Mouse (Mus musculus): ENCODE data around the gene Fip1l1. TPM values are rescaled to one million over a fixed set of nuclear protein-coding genes. Genes with fewer than 3 reads are reported as not detected.

The Fip1l1 gene
- polyA plus RNA-seq, 1 experiment from 2014 or later: 66.4 TPM

DNA sequence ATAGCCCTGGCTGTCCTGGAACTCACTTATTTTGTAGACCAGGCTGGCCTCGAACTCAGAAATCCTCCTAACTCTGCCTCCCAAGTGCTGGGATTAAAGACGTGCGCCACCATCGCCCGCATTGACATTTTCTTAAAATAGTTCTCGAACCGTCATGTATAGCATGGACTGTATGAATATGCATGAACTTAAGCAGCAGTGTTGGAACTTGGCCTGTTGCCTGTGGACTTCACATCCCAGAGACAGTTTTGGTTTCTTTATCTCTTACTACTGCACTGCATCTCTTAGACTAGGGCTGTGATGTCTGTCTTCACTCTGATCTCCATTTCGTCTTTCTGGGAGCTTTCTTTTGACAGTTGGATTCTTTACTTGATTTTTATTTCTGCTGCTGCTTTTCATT lies 14.3 kb downstream of the Fip1l1 start:
- no peak overlapping the region for H3K4me2 ChIP-seq (ENCODE audit: low read depth, low read length)
- DNase-seq (ENCODE audit: low spot score) (no peak), ATAC-seq (ENCODE audit: low read depth) (no peak)
- WGBS: 90% methylated on average over 8 of the region's 8 CpGs
- H3K4me1 ChIP-seq (ENCODE audit: control insufficient read depth, insufficient read depth, low read length): no peaks in the 10 kb centered on the region
- no peak overlapping the region for H3K4me3 ChIP-seq (ENCODE audit: low read depth, low read length)
- peaks cover 73% of the 10 kb centered on the region for H3K36me3 ChIP-seq (ENCODE audit: control insufficient read depth, insufficient read depth, low read length)
- no peak overlapping the region for H3K9ac ChIP-seq (ENCODE audit: low read depth, low read length)
- no peak overlapping the region for H3K27ac ChIP-seq (replicated peaks; ENCODE audit: low read depth, low read length)
- no peaks in the 10 kb centered on the region for H3K9me3 ChIP-seq (ENCODE audit: control insufficient read depth, low read length)
- no peaks in the 10 kb centered on the region for H3K27me3 ChIP-seq (replicated peaks; ENCODE audit: control insufficient read depth, insufficient read depth, low read length)

DNA sequence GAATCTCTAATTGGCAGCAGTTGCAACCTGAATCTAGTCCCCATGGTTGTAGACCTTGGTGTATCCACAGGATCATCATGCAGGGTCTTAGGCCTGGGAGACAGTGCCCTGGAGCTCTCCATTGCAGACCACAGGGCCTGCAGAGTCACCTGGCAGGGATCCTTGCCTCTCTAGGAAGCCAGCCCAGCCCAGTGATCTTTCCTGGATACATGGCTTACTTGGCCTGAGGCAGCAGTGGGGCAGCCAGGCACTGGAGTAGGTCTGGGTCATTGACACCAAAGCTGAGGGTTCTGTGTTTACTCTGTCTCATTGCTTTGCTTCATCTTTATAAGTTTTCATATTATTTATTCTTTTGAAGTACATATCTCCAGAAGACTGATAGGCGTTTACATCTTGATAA lies 25.9 kb downstream of the Fip1l1 start:
- no peaks in the 10 kb centered on the region for H3K4me1 ChIP-seq (ENCODE audit: control insufficient read depth, insufficient read depth, low read length)
- no peak overlapping the region for H3K4me2 ChIP-seq (ENCODE audit: low read depth, low read length)
- no peak overlapping the region for H3K4me3 ChIP-seq (ENCODE audit: low read depth, low read length)
- H3K36me3 ChIP-seq (ENCODE audit: control insufficient read depth, insufficient read depth, low read length): peaks cover 77% of the 10 kb centered on the region
- H3K27me3 ChIP-seq (replicated peaks; ENCODE audit: control insufficient read depth, insufficient read depth, low read length): no peaks in the 10 kb centered on the region
- no peak overlapping the region for H3K27ac ChIP-seq (replicated peaks; ENCODE audit: low read depth, low read length)
- ATAC-seq (ENCODE audit: low read depth): no peak
- no peak for DNase-seq (ENCODE audit: low spot score)
- 90% methylated on average over 1 of the region's 1 CpGs for WGBS
- no peaks in the 10 kb centered on the region for H3K9me3 ChIP-seq (ENCODE audit: control insufficient read depth, low read length)
- H3K9ac ChIP-seq (ENCODE audit: low read depth, low read length): no peak overlapping the region

GRCm38 (mm10) chr5:74571767-74572166 lies 36.5 kb downstream of the Fip1l1 start:
- H3K4me1 ChIP-seq (ENCODE audit: control insufficient read depth, insufficient read depth, low read length): no peaks in the 10 kb centered on the region
- no peak for ATAC-seq (ENCODE audit: low read depth)
- H3K27me3 ChIP-seq (replicated peaks; ENCODE audit: control insufficient read depth, insufficient read depth, low read length): no peaks in the 10 kb centered on the region
- H3K4me2 ChIP-seq (ENCODE audit: low read depth, low read length): no peak overlapping the region
- DNase-seq (ENCODE audit: low spot score): no peak
- 92% methylated on average over 6 of the region's 6 CpGs for WGBS
- no peak overlapping the region for H3K4me3 ChIP-seq (ENCODE audit: low read depth, low read length)
- no peak overlapping the region for H3K9ac ChIP-seq (ENCODE audit: low read depth, low read length)
- H3K36me3 ChIP-seq (ENCODE audit: control insufficient read depth, insufficient read depth, low read length): peaks cover 47% of the 10 kb centered on the region
- no peak overlapping the region for H3K27ac ChIP-seq (replicated peaks; ENCODE audit: low read depth, low read length)
- no peaks in the 10 kb centered on the region for H3K9me3 ChIP-seq (ENCODE audit: control insufficient read depth, low read length)

DNA sequence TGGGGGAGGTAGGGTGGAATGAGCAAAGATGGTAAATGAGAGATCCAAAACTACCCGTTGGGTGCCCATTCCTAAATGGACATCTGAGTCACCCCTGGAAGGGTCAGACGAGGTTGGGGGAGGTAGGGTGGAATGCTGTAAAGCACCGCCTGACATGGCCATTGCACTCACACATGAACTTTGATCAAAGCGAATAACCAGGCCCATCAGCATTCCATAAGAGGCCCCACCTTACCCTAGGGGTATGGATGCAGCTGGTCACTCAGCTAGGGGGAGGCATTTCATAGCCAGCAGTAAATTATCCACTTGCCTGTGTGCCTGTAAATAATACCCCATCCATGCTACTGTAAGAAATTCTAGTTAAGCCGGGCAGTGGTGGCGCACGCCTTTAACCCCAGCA lies 53.9 kb downstream of the Fip1l1 start:
- no peak for ATAC-seq (ENCODE audit: low read depth)
- Histone ChIP-seq H3K27me3 (replicated peaks; ENCODE audit: control insufficient read depth, insufficient read depth, low read length) (no peaks in the 10 kb centered on the region), H3K27ac (replicated peaks; ENCODE audit: low read depth, low read length) (no peak overlapping the region), H3K36me3 (ENCODE audit: control insufficient read depth, insufficient read depth, low read length) (peaks cover 76% of the 10 kb centered on the region), H3K9ac (ENCODE audit: low read depth, low read length) (no peak overlapping the region), H3K4me2 (ENCODE audit: low read depth, low read length) (no peak overlapping the region), H3K4me3 (ENCODE audit: low read depth, low read length) (no peak overlapping the region), H3K9me3 (ENCODE audit: control insufficient read depth, low read length) (no peaks in the 10 kb centered on the region), H3K4me1 (ENCODE audit: control insufficient read depth, insufficient read depth, low read length) (0 out of 2 replicates have a peak, but pooled peaks cover 3% of the 10 kb centered on the region)
- 84% methylated on average over 7 of the region's 7 CpGs for WGBS
- no peak for DNase-seq (ENCODE audit: low spot score)

GRCm38 (mm10) chr5:74591413-74591812 lies 56.2 kb downstream of the Fip1l1 start:
- H3K4me2 ChIP-seq (ENCODE audit: low read depth, low read length): no peak overlapping the region
- no peaks in the 10 kb centered on the region for H3K27me3 ChIP-seq (replicated peaks; ENCODE audit: control insufficient read depth, insufficient read depth, low read length)
- DNase-seq (ENCODE audit: low spot score) (peak; percentile 33), ATAC-seq (ENCODE audit: low read depth) (no peak)
- no peak overlapping the region for H3K9ac ChIP-seq (ENCODE audit: low read depth, low read length)
- no peaks in the 10 kb centered on the region for H3K9me3 ChIP-seq (ENCODE audit: control insufficient read depth, low read length)
- H3K36me3 ChIP-seq (ENCODE audit: control insufficient read depth, insufficient read depth, low read length): peaks cover 91% of the 10 kb centered on the region
- 0 out of 2 replicates have a peak, but pooled peaks cover 3% of the 10 kb centered on the region for H3K4me1 ChIP-seq (ENCODE audit: control insufficient read depth, insufficient read depth, low read length)
- H3K27ac ChIP-seq (replicated peaks; ENCODE audit: low read depth, low read length): no peak overlapping the region
- H3K4me3 ChIP-seq (ENCODE audit: low read depth, low read length): no peak overlapping the region
- WGBS: 84% methylated on average over 5 of the region's 5 CpGs

DNA sequence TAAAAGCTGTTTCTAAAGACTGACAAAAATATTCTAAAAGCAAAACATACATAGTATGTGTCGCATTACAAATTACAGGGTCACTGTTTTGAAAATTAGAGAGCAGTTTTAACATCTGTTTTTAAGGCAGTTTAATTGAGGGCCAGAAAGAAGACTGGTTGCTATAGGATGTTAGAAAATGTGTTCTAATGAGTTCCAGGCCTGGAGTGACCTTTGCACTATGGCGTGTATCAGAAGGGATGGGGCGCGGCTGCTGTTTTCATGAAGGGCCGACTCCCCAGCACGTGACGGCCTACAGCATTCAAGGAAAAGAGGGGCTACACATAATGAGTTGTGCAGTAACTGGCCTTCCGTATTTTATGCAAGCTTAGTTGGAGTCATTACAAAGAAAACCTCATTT lies 57.9 kb downstream of the Fip1l1 start:
- ATAC-seq (ENCODE audit: low read depth): peak; percentile 53; the same call in 1 of the 2 replicates
- DNase-seq (ENCODE audit: low spot score): peak; percentile 51
- Histone ChIP-seq H3K36me3 (ENCODE audit: control insufficient read depth, insufficient read depth, low read length) (peaks cover 87% of the 10 kb centered on the region), H3K4me1 (ENCODE audit: control insufficient read depth, insufficient read depth, low read length) (0 out of 2 replicates have a peak, but pooled peaks cover 3% of the 10 kb centered on the region), H3K9ac (ENCODE audit: low read depth, low read length) (no peak overlapping the region), H3K4me2 (ENCODE audit: low read depth, low read length) (no peak overlapping the region), H3K27me3 (replicated peaks; ENCODE audit: control insufficient read depth, insufficient read depth, low read length) (no peaks in the 10 kb centered on the region), H3K27ac (replicated peaks; ENCODE audit: low read depth, low read length) (peak overlapping the region; percentile 52; the same call in 1 of the 2 replicates), H3K9me3 (ENCODE audit: control insufficient read depth, low read length) (no peaks in the 10 kb centered on the region), H3K4me3 (ENCODE audit: low read depth, low read length) (no peak overlapping the region)
- WGBS: 41% methylated on average over 8 of the region's 8 CpGs

- no peak overlapping the region for H3K4me2 ChIP-seq (ENCODE audit: low read depth, low read length)
- H3K36me3 ChIP-seq (ENCODE audit: control insufficient read depth, insufficient read depth, low read length): peaks cover 40% of the 10 kb centered on the region
- ATAC-seq (ENCODE audit: low read depth): no peak
- H3K4me1 ChIP-seq (ENCODE audit: control insufficient read depth, insufficient read depth, low read length): peaks cover 8% of the 10 kb centered on the region
- DNase-seq (ENCODE audit: low spot score): no peak
- H3K9me3 ChIP-seq (ENCODE audit: control insufficient read depth, low read length): no peaks in the 10 kb centered on the region
- H3K27ac ChIP-seq (replicated peaks; ENCODE audit: low read depth, low read length): no peak overlapping the region
- H3K9ac ChIP-seq (ENCODE audit: low read depth, low read length): no peak overlapping the region
- no peak overlapping the region for H3K4me3 ChIP-seq (ENCODE audit: low read depth, low read length)
- no peaks in the 10 kb centered on the region for H3K27me3 ChIP-seq (replicated peaks; ENCODE audit: control insufficient read depth, insufficient read depth, low read length)
- WGBS: 69% methylated on average over 5 of the region's 5 CpGs
Observed at GRCm38 (mm10) chr5:74600010-74600409, 64.8 kb downstream of the Fip1l1 start.

DNA sequence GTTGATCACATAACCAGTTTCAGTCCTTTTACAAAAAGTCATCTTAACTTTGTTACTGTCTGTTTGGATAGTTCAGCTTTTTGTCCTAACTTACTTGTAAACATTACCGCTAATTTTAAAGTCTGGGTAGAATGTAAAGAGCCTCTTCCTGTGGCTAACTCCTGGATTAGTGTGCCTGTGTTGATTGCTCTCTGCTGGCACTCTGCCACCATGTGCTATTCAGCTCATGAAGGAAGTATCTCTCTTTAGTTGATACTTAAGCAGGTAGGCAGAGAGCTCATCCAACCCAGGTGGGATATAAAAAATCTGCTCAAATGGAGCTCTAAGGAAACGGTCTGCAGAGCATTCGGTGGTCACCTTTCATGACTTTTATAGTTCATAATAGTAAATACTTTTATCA lies 65.9 kb downstream of the Fip1l1 start:
- Histone ChIP-seq H3K9ac (ENCODE audit: low read depth, low read length) (no peak overlapping the region), H3K4me3 (ENCODE audit: low read depth, low read length) (no peak overlapping the region), H3K4me1 (ENCODE audit: control insufficient read depth, insufficient read depth, low read length) (peaks cover 8% of the 10 kb centered on the region), H3K27ac (replicated peaks; ENCODE audit: low read depth, low read length) (no peak overlapping the region), H3K9me3 (ENCODE audit: control insufficient read depth, low read length) (no peaks in the 10 kb centered on the region), H3K4me2 (ENCODE audit: low read depth, low read length) (no peak overlapping the region), H3K27me3 (replicated peaks; ENCODE audit: control insufficient read depth, insufficient read depth, low read length) (no peaks in the 10 kb centered on the region), H3K36me3 (ENCODE audit: control insufficient read depth, insufficient read depth, low read length) (peaks cover 28% of the 10 kb centered on the region)
- peak; percentile 70 for DNase-seq (ENCODE audit: low spot score)
- no peak for ATAC-seq (ENCODE audit: low read depth)
- WGBS: 60% methylated on average over 3 of the region's 3 CpGs

- no peak overlapping the region for H3K4me2 ChIP-seq (ENCODE audit: low read depth, low read length)
- peaks cover 8% of the 10 kb centered on the region for H3K4me1 ChIP-seq (ENCODE audit: control insufficient read depth, insufficient read depth, low read length)
- no peaks in the 10 kb centered on the region for H3K27me3 ChIP-seq (replicated peaks; ENCODE audit: control insufficient read depth, insufficient read depth, low read length)
- ATAC-seq (ENCODE audit: low read depth) (no peak), DNase-seq (ENCODE audit: low spot score) (peak; percentile 41)
- no peak overlapping the region for H3K27ac ChIP-seq (replicated peaks; ENCODE audit: low read depth, low read length)
- no peaks in the 10 kb centered on the region for H3K9me3 ChIP-seq (ENCODE audit: control insufficient read depth, low read length)
- no peak overlapping the region for H3K4me3 ChIP-seq (ENCODE audit: low read depth, low read length)
- 54% methylated on average over 6 of the region's 6 CpGs for WGBS
- H3K9ac ChIP-seq (ENCODE audit: low read depth, low read length): no peak overlapping the region
- peaks cover 22% of the 10 kb centered on the region for H3K36me3 ChIP-seq (ENCODE audit: control insufficient read depth, insufficient read depth, low read length)
Observed at GRCm38 (mm10) chr5:74601965-74602364, 66.7 kb downstream of the Fip1l1 start.
